Mouse (Mus musculus) E14TG2a.4 (cell line): ENCODE measurements at regions not wholly inside any gene's neighbourhood (a gene's known extent, or its start where the extent isn't known, plus 50 kb on each side); places are given as distances from the start of the nearest gene placed in this dataset.

ENCODE experiments used
- CTCF ChIP-seq: conservative IDR thresholded peaks from 2 replicates; pipeline ENCODE4 v1.5.1; 2014; ENCODE audit warnings: low read length
- POU5F1 ChIP-seq: IDR thresholded peaks from 2 replicates; pipeline ENCODE4 v1.6.1; 2014; ENCODE audit warnings: low read length, borderline replicate concordance

DNA sequence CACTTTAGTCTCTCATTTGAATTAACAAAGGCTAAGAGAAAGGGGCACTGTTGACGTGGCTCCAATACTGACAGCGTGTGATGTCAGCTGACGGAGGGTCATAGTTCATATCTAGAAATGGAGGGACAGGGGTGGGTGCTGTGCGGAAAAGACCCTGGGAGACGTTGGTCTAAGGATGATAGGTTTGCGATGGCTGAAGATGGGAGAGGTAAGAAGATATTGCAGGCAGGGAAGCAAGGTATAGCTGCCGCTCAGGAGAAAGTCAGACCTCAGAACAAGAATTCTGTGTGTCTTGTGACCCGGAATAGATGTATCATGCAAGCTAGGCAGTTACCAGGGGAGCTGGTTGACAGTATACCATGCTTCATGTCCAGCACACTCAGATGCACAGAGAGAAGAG is 130.8 kb upstream of the Lrig1 start:
- TF ChIP-seq CTCF = no peak
- no peak for TF ChIP-seq POU5F1
